Mouse (Mus musculus) stomach, embryonic 16.5 days (tissue): ENCODE measurements at regions not wholly inside any gene's neighbourhood (a gene's known extent, or its start where the extent isn't known, plus 50 kb on each side); places are given as distances from the start of the nearest gene placed in this dataset.

Source experiments
- ATAC-seq: fragments of 200-750 bp; cut with Nextera tagmentation; 2 replicates; pipeline ENCODE4 v1.8.0; 2017; ENCODE audit warnings: moderate number of reproducible peaks, moderate TSS enrichment; ENCODE audit not compliant: insufficient read depth, low FRiP score
- H3K27ac ChIP-seq: fragments of 300-500 bp; sonication (generic); 2 replicates; pipeline ENCODE4 v1.5.1; 2014; ENCODE audit warnings: low read length
- H3K27me3 ChIP-seq: fragments of 300-500 bp; sonication (generic); 2 replicates; pipeline ENCODE4 v1.6.1; 2014; ENCODE audit warnings: low read length, control low read depth, mixed read lengths; ENCODE audit not compliant: control insufficient read depth, insufficient read depth
- H3K36me3 ChIP-seq: fragments of 300-500 bp; sonication (generic); 2 replicates; pipeline ENCODE4 v1.6.1; 2014; ENCODE audit warnings: low read length; ENCODE audit not compliant: control insufficient read depth, insufficient read depth
- H3K4me1 ChIP-seq: fragments of 300-500 bp; sonication (generic); 2 replicates; pipeline ENCODE4 v1.6.1; 2014; ENCODE audit warnings: low read length, control low read depth, mixed read lengths; ENCODE audit not compliant: control insufficient read depth, insufficient read depth
- H3K4me2 ChIP-seq: fragments of 300-500 bp; sonication (generic); 2 replicates; pipeline ENCODE4 v1.6.1; 2014; ENCODE audit warnings: low read depth, low read length, mixed read lengths
- H3K4me3 ChIP-seq: fragments of 300-500 bp; sonication (generic); replicated peaks from 2 replicates; pipeline ENCODE4 v1.5.1; 2014; ENCODE audit warnings: mild to moderate bottlenecking, low read length
- H3K9ac ChIP-seq: fragments of 300-500 bp; sonication (generic); 2 replicates; pipeline ENCODE4 v1.6.1; 2014; ENCODE audit warnings: low read length
- H3K9me3 ChIP-seq: fragments of 300-500 bp; sonication (generic); replicated peaks from 2 replicates; pipeline ENCODE4 v1.6.1; 2016; ENCODE audit warnings: low read length, control low read depth; ENCODE audit not compliant: control insufficient read depth
- WGBS: fragments of 180-500 bp; shearing (Covaris S2); extraction: QIAGEN DNeasy Blood & Tissue Kit; methylation state at CpG from one replicate; pipeline ENCODE4 v1.1.7; 2014; 5-methylcytosine and 5-hydroxymethylcytosine counted together

DNA sequence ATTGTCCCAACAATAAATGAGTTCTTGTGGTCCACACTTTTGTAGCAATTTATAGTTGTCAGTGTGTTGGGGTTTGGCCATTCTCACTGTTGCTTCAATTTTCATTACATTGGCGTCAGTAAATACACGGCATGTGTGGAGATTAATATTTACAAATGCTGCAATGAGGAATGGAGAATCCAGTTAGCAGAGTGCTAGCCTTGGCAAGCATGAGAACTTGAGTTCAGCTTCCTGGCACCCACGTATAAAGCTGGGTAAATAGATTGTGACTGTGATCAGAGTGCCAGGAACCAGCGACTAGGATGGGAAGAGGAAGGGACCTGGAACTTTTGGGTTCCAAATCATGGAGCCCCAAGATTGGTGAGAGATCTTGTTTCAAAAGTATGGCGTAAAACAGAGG, 177.1 kb downstream of the Dusp6 start:
- Histone ChIP-seq H3K4me3 (no peak overlapping the region), H3K9ac (no peak overlapping the region), H3K4me1 (no peaks in the 10 kb centered on the region), H3K9me3 (no peaks in the 10 kb centered on the region), H3K27me3 (no peaks in the 10 kb centered on the region), H3K27ac (no peak overlapping the region), H3K36me3 (no peaks in the 10 kb centered on the region), H3K4me2 (no peak overlapping the region)
- ATAC-seq: no peak
- WGBS: 85% methylated on average over 5 of the region's 5 CpGs

DNA sequence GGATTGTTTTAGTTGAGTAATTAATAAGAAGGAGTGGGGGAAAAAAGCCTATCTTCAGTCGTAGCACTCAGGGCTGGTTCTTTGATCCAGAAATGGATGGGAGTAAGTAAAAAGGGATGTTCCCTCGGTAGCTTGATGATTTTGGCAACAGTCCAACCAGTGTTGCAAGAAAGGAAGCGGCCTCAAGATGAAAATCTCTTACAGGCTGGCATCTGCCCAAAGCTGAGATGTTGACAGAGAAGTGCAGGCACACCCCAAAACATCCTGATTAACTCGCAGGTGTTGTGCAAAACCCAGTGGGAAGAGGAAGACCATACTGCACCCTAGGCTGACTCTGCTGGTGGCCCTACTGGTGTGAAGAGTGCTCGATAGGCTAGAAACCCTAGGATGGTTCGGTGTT, 178.0 kb downstream of the Dusp6 start:
- Histone ChIP-seq H3K4me1 (no peaks in the 10 kb centered on the region), H3K27me3 (no peaks in the 10 kb centered on the region), H3K27ac (peak overlapping the region; percentile 25), H3K36me3 (no peaks in the 10 kb centered on the region), H3K9me3 (no peaks in the 10 kb centered on the region), H3K9ac (no peak overlapping the region), H3K4me3 (no peak overlapping the region), H3K4me2 (no peak overlapping the region)
- ATAC-seq: no peak
- WGBS: 39% methylated on average over 6 of the region's 6 CpGs

DNA sequence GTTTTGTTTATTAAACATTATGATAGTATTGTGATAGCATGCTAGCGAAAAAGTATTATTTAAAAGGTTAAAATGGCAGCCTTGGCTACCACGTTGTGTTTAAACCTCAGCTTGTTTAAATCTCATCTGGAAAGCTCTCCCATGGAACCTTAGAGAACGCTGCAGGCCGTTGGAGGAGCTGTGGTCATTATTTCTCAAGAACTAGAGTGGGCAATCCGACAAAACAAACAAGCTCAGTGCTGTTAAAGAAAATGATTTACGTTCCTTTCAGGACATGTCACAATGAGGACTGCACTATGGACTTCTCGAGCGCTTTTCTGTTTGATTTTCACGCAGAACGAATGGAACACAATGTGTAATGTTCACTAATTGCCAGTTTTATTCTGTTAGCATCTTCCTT, 178.9 kb downstream of the Dusp6 start:
- ATAC-seq: no peak
- no peak overlapping the region for H3K4me2 ChIP-seq
- WGBS: 41% methylated on average over 10 of the region's 10 CpGs

DNA sequence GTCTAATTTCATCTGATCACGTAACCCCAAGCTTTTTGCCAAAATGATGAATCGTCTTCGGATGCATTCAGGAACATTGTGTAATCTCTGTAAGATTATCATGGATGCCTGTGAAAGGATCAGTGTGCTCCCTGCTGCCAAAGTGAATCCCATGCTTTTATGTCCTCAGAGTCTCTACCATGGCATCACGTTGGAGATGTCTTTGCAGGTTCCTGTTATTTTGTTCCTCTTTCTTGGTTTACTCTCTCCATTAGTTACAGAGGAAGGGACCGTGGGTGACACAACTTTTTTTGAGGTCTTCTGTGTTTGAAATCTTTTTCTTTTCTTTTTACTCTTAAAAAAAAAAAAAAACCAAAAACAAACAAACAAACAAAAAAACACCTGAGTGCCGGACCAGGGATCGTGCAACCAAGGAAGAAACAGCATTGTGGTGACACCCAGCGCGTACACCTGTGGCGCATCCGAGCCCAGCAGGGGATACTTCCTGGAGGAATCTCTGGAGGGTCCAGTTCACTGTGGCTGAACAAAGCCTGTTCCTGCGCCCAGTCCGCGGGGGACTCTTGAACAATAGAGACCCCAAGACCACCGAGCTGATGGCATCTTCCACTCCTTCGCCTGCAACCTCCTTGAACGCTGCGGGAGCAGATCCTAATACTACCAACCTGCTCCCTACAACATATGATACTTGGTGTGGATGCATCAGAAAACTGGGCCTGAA, 180.6 kb downstream of the Dusp6 start:
- Histone ChIP-seq H3K36me3 (no peaks in the 10 kb centered on the region), H3K27me3 (no peaks in the 10 kb centered on the region), H3K4me2 (no peak overlapping the region), H3K9me3 (no peaks in the 10 kb centered on the region), H3K4me3 (no peak overlapping the region), H3K27ac (no peak overlapping the region), H3K9ac (no peak overlapping the region), H3K4me1 (no peaks in the 10 kb centered on the region)
- ATAC-seq: no peak
- 88% methylated on average over 18 of the region's 18 CpGs for WGBS

More for the DNA sequence above, 178.9 kb downstream of the Dusp6 start:
- H3K27me3 ChIP-seq: no peaks in the 10 kb centered on the region
- H3K27ac ChIP-seq: no peak overlapping the region
- no peak overlapping the region for H3K4me3 ChIP-seq
- no peaks in the 10 kb centered on the region for H3K9me3 ChIP-seq
- no peaks in the 10 kb centered on the region for H3K36me3 ChIP-seq
- no peaks in the 10 kb centered on the region for H3K4me1 ChIP-seq
- no peak overlapping the region for H3K9ac ChIP-seq

DNA sequence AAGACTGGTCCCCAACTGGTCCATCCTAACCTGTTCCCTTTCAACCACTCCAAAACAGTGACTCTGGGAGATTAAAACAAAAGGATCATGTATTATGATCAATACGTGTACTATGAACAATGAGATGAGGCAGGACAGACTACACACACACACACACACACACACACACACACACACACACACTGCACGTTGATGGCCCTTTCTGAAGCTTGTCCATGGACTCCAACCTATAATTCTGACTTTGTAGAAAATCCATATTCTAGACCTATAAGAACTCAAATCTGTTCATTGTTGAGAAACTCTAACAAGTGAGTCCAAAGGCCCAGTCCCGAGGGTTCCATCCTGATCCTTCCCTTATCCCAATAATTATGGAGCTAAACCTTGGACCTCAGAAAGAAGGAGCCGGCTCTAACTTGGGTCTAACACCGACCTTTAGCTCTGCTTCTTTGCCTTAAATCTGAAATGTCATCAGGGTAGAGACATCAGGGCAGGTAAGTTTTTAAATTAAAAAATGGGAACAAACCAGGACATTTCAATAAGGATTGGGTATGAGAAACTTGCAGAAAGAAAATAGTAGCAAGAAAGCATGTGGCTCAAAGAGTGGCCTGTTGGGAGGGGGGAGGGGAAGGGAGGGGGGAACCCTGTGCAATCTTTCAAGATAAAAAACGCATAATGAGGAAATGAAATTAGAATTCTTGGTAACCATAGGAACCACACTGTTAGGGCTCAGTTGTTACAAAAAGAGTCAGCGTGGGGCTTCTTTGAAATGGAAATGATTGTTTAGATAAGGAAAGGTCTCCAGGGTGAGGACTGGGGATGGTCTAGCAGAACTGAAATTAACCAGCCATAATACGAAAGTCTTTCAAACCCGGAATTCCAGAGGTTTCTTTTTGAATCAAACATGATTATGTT, 187.9 kb downstream of the Dusp6 start:
- Histone ChIP-seq H3K4me3 (no peak overlapping the region), H3K4me1 (no peaks in the 10 kb centered on the region), H3K9ac (no peak overlapping the region), H3K9me3 (no peaks in the 10 kb centered on the region), H3K36me3 (no peaks in the 10 kb centered on the region), H3K27ac (no peak overlapping the region), H3K4me2 (no peak overlapping the region), H3K27me3 (no peaks in the 10 kb centered on the region)
- ATAC-seq: no peak
- WGBS: 56% methylated on average over 9 of the region's 9 CpGs

DNA sequence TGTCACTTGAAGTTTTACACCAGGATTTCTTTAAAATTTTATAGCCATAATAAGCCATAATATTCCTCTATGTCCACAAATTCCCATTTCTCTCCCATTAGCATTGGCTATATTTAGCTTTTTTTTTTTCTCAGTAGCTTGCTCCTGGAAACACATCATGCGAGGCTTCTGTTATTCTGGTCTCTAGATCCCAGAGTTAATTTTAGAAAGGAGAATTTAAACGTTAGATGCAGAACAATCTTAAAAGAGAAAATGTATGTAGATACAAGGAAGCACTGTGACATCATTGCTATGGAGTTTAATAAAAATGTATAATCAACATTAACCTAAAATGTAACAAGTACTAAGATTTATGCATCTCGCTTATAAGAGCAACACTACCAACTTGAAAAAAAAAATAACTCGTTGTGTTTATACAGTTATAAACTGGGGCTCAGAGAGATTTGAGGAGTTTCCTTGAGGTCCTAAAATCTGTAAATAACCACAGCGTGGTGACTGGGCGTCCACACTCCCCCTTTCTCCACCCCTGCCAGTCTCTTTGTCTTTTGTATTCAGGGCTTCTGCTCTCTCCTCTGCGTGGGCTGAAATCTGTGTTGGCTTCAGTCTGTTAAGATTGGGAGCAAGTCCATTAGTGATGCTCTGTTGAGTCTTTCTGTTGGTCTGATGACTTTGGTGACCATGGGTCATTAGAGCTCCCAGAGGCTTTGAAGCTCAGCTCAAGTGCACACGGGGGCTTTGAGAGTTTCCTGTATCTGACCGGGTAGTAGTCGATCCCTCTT, 188.8 kb downstream of the Dusp6 start:
- H3K9me3 ChIP-seq: no peaks in the 10 kb centered on the region
- H3K9ac ChIP-seq: no peak overlapping the region
- H3K4me3 ChIP-seq: no peak overlapping the region
- ATAC-seq: no peak
- no peaks in the 10 kb centered on the region for H3K36me3 ChIP-seq
- WGBS: 37% methylated on average over 10 of the region's 10 CpGs
- H3K4me2 ChIP-seq: no peak overlapping the region
- H3K27me3 ChIP-seq: no peaks in the 10 kb centered on the region
- no peak overlapping the region for H3K27ac ChIP-seq
- H3K4me1 ChIP-seq: no peaks in the 10 kb centered on the region

DNA sequence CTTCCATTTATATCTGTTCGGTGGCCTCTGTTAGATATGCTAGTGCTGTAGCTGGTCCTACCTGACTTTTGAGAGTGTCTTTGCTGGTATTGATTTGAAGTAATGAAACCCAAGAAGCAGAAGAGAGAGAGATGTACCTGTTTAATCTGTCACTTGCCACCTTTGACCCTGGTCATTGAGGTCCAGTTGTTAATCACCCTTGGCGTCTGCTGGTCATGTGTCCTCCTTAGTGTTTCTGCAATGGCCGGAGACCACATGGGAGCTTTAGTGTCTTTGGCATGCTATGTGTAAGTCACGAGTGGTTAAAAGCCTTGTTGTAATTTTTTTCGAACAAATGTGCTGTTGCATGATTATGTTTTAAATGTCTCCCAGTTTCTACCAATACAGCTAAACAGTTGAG, 193.1 kb downstream of the Dusp6 start:
- no peak overlapping the region for H3K4me2 ChIP-seq
- H3K4me3 ChIP-seq: no peak overlapping the region
- H3K36me3 ChIP-seq: no peaks in the 10 kb centered on the region
- WGBS: 88% methylated on average over 5 of the region's 5 CpGs
- no peak for ATAC-seq
- peaks cover 1% of the 10 kb centered on the region; the same call in 1 of the 2 replicates for H3K27me3 ChIP-seq
- H3K9ac ChIP-seq: no peak overlapping the region
- H3K27ac ChIP-seq: no peak overlapping the region
- peaks cover 6% of the 10 kb centered on the region for H3K4me1 ChIP-seq
- no peaks in the 10 kb centered on the region for H3K9me3 ChIP-seq

DNA sequence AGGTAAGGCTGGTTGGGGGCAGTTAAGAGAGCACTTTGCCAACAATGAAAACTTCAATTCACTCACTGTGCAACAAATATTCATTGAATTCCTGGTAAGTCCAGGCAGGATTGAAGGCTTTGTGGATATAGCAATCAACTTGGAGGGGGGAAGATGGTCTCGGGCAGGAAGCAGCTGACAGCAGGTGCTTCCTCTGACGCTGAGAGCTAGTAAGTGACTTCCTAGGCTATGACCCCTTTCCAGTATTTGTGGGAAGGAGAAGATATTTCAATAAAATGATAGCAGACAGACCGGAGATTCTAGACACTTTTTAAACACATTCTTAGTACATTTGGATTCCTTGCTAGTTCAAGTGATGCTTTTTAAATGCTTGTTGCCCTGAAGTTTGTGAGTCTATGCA, 195.0 kb downstream of the Dusp6 start:
- no peak overlapping the region for H3K9ac ChIP-seq
- H3K4me3 ChIP-seq: no peak overlapping the region
- WGBS: 51% methylated on average over 3 of the region's 3 CpGs
- no peaks in the 10 kb centered on the region for H3K36me3 ChIP-seq
- no peak overlapping the region for H3K4me2 ChIP-seq
- no peaks in the 10 kb centered on the region for H3K9me3 ChIP-seq
- no peak for ATAC-seq
- H3K27ac ChIP-seq: no peak overlapping the region
- peaks cover 3% of the 10 kb centered on the region; the same call in 1 of the 2 replicates for H3K27me3 ChIP-seq
- peaks cover 6% of the 10 kb centered on the region for H3K4me1 ChIP-seq
